Mouse (Mus musculus): ENCODE measurements around the gene Depdc5. TPM values are rescaled to one million over a fixed set of nuclear protein-coding genes. Genes with fewer than 3 reads are reported as not detected.
"Not testable (repeated sequence)": the region's sequence is repeated elsewhere in the genome, so short reads cannot be mapped to it uniquely, and the experiment has no call there.

Gene Depdc5
- polyA plus RNA-seq (2015; fragmentation: Nextera tagmentation; extraction: Ambion mirVana): 23.3 and 25.7 TPM in 2 replicates

- Histone ChIP-seq H3K4me3 (ENCODE audit: low read length) (peak within 1 kb of the TSS; percentile 78), H3K9me3 (ENCODE audit: low read length) (no peaks in the 10 kb centered on the region), H3K27me3 (ENCODE audit: insufficient read depth, low read length) (no peaks in the 10 kb centered on the region), H3K36me3 (ENCODE audit: insufficient read depth, low read length) (peaks cover 7% of the 10 kb centered on the region), H3K4me1 (ENCODE audit: insufficient read depth, low read length) (peaks cover 8% of the 10 kb centered on the region), H3K9ac (replicated peaks; ENCODE audit: low read length) (peak within 1 kb of the TSS; percentile 85), H3K27ac (ENCODE audit: low read length) (peak within 1 kb of the TSS; percentile 91), H3K4me2 (replicated peaks; ENCODE audit: low read depth, low read length) (peak within 1 kb of the TSS; percentile 46)
- peak; percentile 98 for ATAC-seq (ENCODE audit: low FRiP score, low TSS enrichment)
- WGBS: under 1% methylated on average over 53 of the region's 64 CpGs
These were observed at the start of gene Depdc5 for GRCm38 (mm10) chr5:32863253-32864228. Gene Depdc5 (plus strand): TSS chr5:32863701.

DNA sequence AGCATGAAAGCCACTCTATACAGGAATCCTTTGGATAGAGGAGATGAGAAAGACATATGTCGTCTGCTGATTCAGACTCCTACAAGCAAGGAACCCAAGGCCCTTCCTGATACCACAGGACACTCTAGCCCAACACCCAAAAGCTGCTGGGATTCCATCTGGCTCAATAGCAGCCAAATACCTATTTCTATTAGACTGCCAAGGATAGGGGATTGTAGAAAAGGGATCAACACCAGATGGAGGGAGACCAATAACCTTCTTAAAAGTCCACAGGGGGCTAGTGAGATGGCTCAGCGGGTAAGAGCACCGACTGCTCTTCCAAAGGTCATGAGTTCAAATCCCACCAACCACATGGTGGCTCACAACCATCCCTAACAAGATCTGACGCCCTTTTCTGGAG lies 48.1 kb upstream of the Depdc5 start:
- H3K9ac ChIP-seq (replicated peaks; ENCODE audit: low read length): no peak overlapping the region
- ATAC-seq (ENCODE audit: low FRiP score, low TSS enrichment): no peak
- H3K4me1 ChIP-seq (ENCODE audit: insufficient read depth, low read length): no peaks in the 10 kb centered on the region
- H3K4me2 ChIP-seq (replicated peaks; ENCODE audit: low read depth, low read length): no peak overlapping the region
- no peaks in the 10 kb centered on the region for H3K9me3 ChIP-seq (ENCODE audit: low read length)
- no peaks in the 10 kb centered on the region for H3K27me3 ChIP-seq (ENCODE audit: insufficient read depth, low read length)
- no peak overlapping the region for H3K4me3 ChIP-seq (ENCODE audit: low read length)
- peaks cover 53% of the 10 kb centered on the region for H3K36me3 ChIP-seq (ENCODE audit: insufficient read depth, low read length)
- 96% methylated on average over 4 of the region's 4 CpGs for WGBS
- H3K27ac ChIP-seq (ENCODE audit: low read length): no peak overlapping the region

DNA sequence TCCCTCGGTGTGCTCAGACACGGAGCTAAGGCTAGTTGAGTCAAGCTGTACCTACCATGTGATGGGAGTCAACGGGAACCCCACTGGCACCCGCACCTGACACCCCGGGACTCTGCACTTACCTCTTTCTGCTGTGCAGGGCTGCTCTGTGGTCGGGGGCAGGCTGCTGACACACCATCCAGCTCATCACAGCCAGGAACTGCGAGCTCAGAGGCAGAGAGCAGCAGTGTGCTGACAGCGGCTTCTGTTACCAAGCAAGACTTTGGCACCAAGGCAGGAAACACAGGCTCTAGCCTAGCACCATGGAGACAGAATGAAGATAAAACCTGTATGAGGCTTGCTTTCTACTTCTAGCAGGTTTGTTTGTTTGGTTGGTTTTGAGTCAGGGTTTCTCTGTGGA lies 43.0 kb upstream of the Depdc5 start:
- Histone ChIP-seq H3K4me2 (replicated peaks; ENCODE audit: low read depth, low read length) (no peak overlapping the region), H3K9me3 (ENCODE audit: low read length) (no peaks in the 10 kb centered on the region), H3K9ac (replicated peaks; ENCODE audit: low read length) (no peak overlapping the region), H3K27ac (ENCODE audit: low read length) (no peak overlapping the region), H3K36me3 (ENCODE audit: insufficient read depth, low read length) (peaks cover 52% of the 10 kb centered on the region), H3K27me3 (ENCODE audit: insufficient read depth, low read length) (no peaks in the 10 kb centered on the region), H3K4me3 (ENCODE audit: low read length) (no peak overlapping the region), H3K4me1 (ENCODE audit: insufficient read depth, low read length) (no peaks in the 10 kb centered on the region)
- 97% methylated on average over 8 of the region's 8 CpGs for WGBS
- ATAC-seq (ENCODE audit: low FRiP score, low TSS enrichment): no peak

- Histone ChIP-seq H3K4me1 (ENCODE audit: insufficient read depth, low read length) (no peaks in the 10 kb centered on the region), H3K4me3 (ENCODE audit: low read length) (no peak within 1 kb of the TSS), H3K27ac (ENCODE audit: low read length) (no peak within 1 kb of the TSS), H3K27me3 (ENCODE audit: insufficient read depth, low read length) (no peaks in the 10 kb centered on the region), H3K9ac (replicated peaks; ENCODE audit: low read length) (no peak within 1 kb of the TSS), H3K4me2 (replicated peaks; ENCODE audit: low read depth, low read length) (no peak within 1 kb of the TSS), H3K9me3 (ENCODE audit: low read length) (no peaks in the 10 kb centered on the region), H3K36me3 (ENCODE audit: insufficient read depth, low read length) (peaks cover 64% of the 10 kb centered on the region)
- ATAC-seq (ENCODE audit: low FRiP score, low TSS enrichment): no peak
- whole genome bisulfite sequencing: 93% methylated on average over 7 of the region's 7 CpGs
These were observed 36.5 kb upstream of the Depdc5 start, which contains the start of gene Gm20671 for GRCm38 (mm10) chr5:32827009-32827408. Gene Gm20671 (minus strand): TSS chr5:32827109.

GRCm38 (mm10) chr5:32828766-32829165 lies 34.7 kb upstream of the Depdc5 start:
- H3K4me2 ChIP-seq (replicated peaks; ENCODE audit: low read depth, low read length); H3K4me1 ChIP-seq (ENCODE audit: insufficient read depth, low read length); H3K4me3 ChIP-seq (ENCODE audit: low read length); H3K27me3 ChIP-seq (ENCODE audit: insufficient read depth, low read length); H3K9me3 ChIP-seq (ENCODE audit: low read length); H3K27ac ChIP-seq (ENCODE audit: low read length); H3K9ac ChIP-seq (replicated peaks; ENCODE audit: low read length); ATAC-seq (ENCODE audit: low FRiP score, low TSS enrichment): not testable (repeated sequence)
- 90% methylated on average over 1 of the region's 1 CpGs for WGBS
- H3K36me3 ChIP-seq (ENCODE audit: insufficient read depth, low read length): peaks cover 66% of the 10 kb centered on the region

GRCm38 (mm10) chr5:32830054-32830453 lies 33.4 kb upstream of the Depdc5 start:
- H3K9me3 ChIP-seq (ENCODE audit: low read length): no peaks in the 10 kb centered on the region
- H3K27me3 ChIP-seq (ENCODE audit: insufficient read depth, low read length): no peaks in the 10 kb centered on the region
- no peaks in the 10 kb centered on the region for H3K4me1 ChIP-seq (ENCODE audit: insufficient read depth, low read length)
- no peak overlapping the region for H3K9ac ChIP-seq (replicated peaks; ENCODE audit: low read length)
- 99% methylated on average over 2 of the region's 2 CpGs for WGBS
- H3K27ac ChIP-seq (ENCODE audit: low read length): no peak overlapping the region
- no peak for ATAC-seq (ENCODE audit: low FRiP score, low TSS enrichment)
- H3K4me2 ChIP-seq (replicated peaks; ENCODE audit: low read depth, low read length): no peak overlapping the region
- H3K4me3 ChIP-seq (ENCODE audit: low read length): no peak overlapping the region
- peaks cover 70% of the 10 kb centered on the region for H3K36me3 ChIP-seq (ENCODE audit: insufficient read depth, low read length)

DNA sequence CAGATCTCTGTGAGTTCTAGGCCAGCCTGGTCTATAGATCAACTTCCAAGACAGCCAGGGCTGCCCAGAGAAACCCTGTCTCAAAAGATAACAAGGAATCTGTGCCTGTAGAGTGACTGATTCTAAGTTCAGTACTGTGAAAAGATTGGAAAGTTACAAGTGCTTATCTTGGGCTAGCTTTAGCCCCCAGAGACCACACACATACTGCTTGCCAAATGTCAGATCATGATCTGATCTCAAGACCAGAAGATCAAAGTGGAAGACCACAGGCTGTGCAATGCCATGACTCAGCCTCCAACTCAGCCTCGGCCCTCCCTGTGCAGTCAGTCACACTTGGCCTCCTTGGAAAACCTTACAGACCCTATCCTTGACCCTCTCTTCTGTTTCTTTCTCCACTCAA lies 29.0 kb upstream of the Depdc5 start:
- H3K4me1 ChIP-seq (ENCODE audit: insufficient read depth, low read length): no peaks in the 10 kb centered on the region
- no peak overlapping the region for H3K4me3 ChIP-seq (ENCODE audit: low read length)
- H3K9me3 ChIP-seq (ENCODE audit: low read length): no peaks in the 10 kb centered on the region
- WGBS: 88% methylated on average over 1 of the region's 1 CpGs
- H3K27ac ChIP-seq (ENCODE audit: low read length): no peak overlapping the region
- no peak overlapping the region for H3K9ac ChIP-seq (replicated peaks; ENCODE audit: low read length)
- no peak overlapping the region for H3K4me2 ChIP-seq (replicated peaks; ENCODE audit: low read depth, low read length)
- ATAC-seq (ENCODE audit: low FRiP score, low TSS enrichment): no peak
- H3K27me3 ChIP-seq (ENCODE audit: insufficient read depth, low read length): no peaks in the 10 kb centered on the region
- H3K36me3 ChIP-seq (ENCODE audit: insufficient read depth, low read length): peaks cover 66% of the 10 kb centered on the region

DNA sequence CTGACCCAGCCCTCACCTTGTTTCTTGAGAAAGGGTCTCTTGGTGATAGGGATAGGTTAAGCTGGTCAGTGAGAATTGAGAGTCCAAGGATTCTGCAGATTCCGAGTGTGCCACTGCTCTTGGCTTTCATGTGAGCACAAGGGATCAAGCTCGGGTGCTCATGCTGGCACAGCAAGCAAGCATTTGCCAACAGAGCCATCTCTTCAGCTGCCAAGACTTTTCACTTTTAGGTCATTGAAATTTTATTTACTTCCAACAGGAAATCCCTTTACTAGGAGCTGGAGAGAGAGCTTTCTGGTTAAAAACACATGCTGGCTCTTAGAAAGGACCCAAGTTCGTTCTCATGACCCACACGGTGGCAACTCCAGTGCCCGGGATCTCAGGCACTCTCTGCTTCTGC lies 26.5 kb upstream of the Depdc5 start:
- no peak overlapping the region for H3K4me2 ChIP-seq (replicated peaks; ENCODE audit: low read depth, low read length)
- H3K27me3 ChIP-seq (ENCODE audit: insufficient read depth, low read length): no peaks in the 10 kb centered on the region
- H3K27ac ChIP-seq (ENCODE audit: low read length): no peak overlapping the region
- ATAC-seq (ENCODE audit: low FRiP score, low TSS enrichment): no peak
- no peaks in the 10 kb centered on the region for H3K9me3 ChIP-seq (ENCODE audit: low read length)
- 88% methylated on average over 5 of the region's 5 CpGs for WGBS
- H3K4me1 ChIP-seq (ENCODE audit: insufficient read depth, low read length): no peaks in the 10 kb centered on the region
- H3K36me3 ChIP-seq (ENCODE audit: insufficient read depth, low read length): peaks cover 60% of the 10 kb centered on the region
- no peak overlapping the region for H3K4me3 ChIP-seq (ENCODE audit: low read length)
- no peak overlapping the region for H3K9ac ChIP-seq (replicated peaks; ENCODE audit: low read length)

DNA sequence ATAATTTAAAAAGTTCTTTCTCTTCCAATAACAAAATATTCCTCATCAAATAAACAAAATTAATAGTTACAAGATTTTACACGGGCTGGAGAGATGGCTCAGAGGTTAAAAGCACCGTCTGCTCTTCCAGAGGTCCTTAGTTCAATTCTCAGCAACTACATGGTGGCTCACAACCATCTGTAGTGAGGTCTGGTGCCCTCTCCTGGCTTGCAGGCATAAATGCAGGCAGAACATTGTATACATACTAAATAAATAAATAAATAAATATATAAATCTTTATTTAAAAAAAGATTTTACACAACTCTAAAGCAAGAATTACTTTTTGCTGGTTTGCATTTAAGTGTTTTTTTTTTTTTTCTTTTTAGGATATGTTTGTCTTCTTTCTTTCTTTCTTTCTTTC lies 23.5 kb upstream of the Depdc5 start:
- no peak for ATAC-seq (ENCODE audit: low FRiP score, low TSS enrichment)
- Histone ChIP-seq H3K9me3 (ENCODE audit: low read length) (no peaks in the 10 kb centered on the region), H3K27ac (ENCODE audit: low read length) (no peak overlapping the region), H3K36me3 (ENCODE audit: insufficient read depth, low read length) (peaks cover 66% of the 10 kb centered on the region), H3K4me1 (ENCODE audit: insufficient read depth, low read length) (no peaks in the 10 kb centered on the region), H3K4me2 (replicated peaks; ENCODE audit: low read depth, low read length) (no peak overlapping the region), H3K9ac (replicated peaks; ENCODE audit: low read length) (no peak overlapping the region), H3K27me3 (ENCODE audit: insufficient read depth, low read length) (no peaks in the 10 kb centered on the region), H3K4me3 (ENCODE audit: low read length) (no peak overlapping the region)
- 98% methylated on average over 2 of the region's 2 CpGs for WGBS

DNA sequence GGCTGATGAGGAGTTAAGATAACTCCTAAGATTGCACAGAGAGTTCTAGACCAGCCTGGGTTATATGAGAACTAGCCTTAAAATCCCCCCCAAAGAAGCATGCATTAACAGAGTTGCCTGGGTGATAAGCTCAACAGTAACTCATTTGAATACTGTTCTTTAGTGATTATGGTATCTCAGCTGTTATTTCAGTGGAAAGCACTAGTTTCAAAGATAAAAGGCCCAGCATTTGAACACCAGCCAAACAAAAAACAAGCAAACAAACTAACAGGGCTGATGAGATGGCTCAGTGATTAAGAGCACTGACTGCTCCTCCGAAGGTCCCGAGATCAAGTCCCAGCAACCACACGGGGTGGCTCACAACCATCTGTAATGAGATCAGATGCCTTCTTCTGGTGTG lies 14.3 kb upstream of the Depdc5 start:
- peaks cover 23% of the 10 kb centered on the region; the same call in 1 of the 2 replicates for H3K36me3 ChIP-seq (ENCODE audit: insufficient read depth, low read length)
- H3K9ac ChIP-seq (replicated peaks; ENCODE audit: low read length): no peak overlapping the region
- 96% methylated on average over 3 of the region's 3 CpGs for WGBS
- peaks cover 21% of the 10 kb centered on the region for H3K4me1 ChIP-seq (ENCODE audit: insufficient read depth, low read length)
- H3K27me3 ChIP-seq (ENCODE audit: insufficient read depth, low read length): no peaks in the 10 kb centered on the region
- no peak overlapping the region for H3K4me2 ChIP-seq (replicated peaks; ENCODE audit: low read depth, low read length)
- ATAC-seq (ENCODE audit: low FRiP score, low TSS enrichment): no peak
- H3K4me3 ChIP-seq (ENCODE audit: low read length): no peak overlapping the region
- H3K27ac ChIP-seq (ENCODE audit: low read length): no peak overlapping the region
- no peaks in the 10 kb centered on the region for H3K9me3 ChIP-seq (ENCODE audit: low read length)
